Mouse (Mus musculus) embryonic fibroblast, embryonic 13.5 days (primary cell): ENCODE measurements around the gene Bicc1. TPM values are rescaled to one million over a fixed set of nuclear protein-coding genes. Genes with fewer than 3 reads are reported as not detected.

Source experiments
- H3K27ac ChIP-seq: 2 replicates; pipeline ENCODE4 v1.5.1; 2012; ENCODE audit warnings: low read length, control low read depth, inconsistent platforms; ENCODE audit not compliant: insufficient read depth
- H3K4me1 ChIP-seq: 2 replicates; pipeline ENCODE4 v1.6.1; 2011; ENCODE audit warnings: low read length; ENCODE audit not compliant: control insufficient read depth, insufficient read depth
- H3K4me3 ChIP-seq: 2 replicates; pipeline ENCODE4 v1.5.1; 2011; ENCODE audit warnings: mild to moderate bottlenecking, control low read depth, low read length; ENCODE audit not compliant: insufficient read depth
- CTCF ChIP-seq: IDR thresholded peaks from 2 replicates; pipeline ENCODE4 v1.5.1; 2011; ENCODE audit warnings: mild to moderate bottlenecking, control low read depth, low read length, moderate library complexity, borderline replicate concordance; ENCODE audit not compliant: insufficient read depth
- POLR2A ChIP-seq: IDR thresholded peaks from 2 replicates; pipeline ENCODE4 v1.6.1; 2011; ENCODE audit warnings: low read depth, mild to moderate bottlenecking, control low read depth, low read length, moderate library complexity
- polyA plus RNA-seq: library from polyadenylated mRNA; stranded (reverse); fragments of >200 nt; gene quantifications from 2 replicates; pipeline ENCODE4 v1.2.4, GENCODE M21; 2011; ENCODE audit warnings: low read depth; ENCODE audit not compliant: missing spikeins, insufficient read length

Gene Bicc1
- polyA plus RNA-seq, 1 experiment: 86.8 TPM

DNA sequence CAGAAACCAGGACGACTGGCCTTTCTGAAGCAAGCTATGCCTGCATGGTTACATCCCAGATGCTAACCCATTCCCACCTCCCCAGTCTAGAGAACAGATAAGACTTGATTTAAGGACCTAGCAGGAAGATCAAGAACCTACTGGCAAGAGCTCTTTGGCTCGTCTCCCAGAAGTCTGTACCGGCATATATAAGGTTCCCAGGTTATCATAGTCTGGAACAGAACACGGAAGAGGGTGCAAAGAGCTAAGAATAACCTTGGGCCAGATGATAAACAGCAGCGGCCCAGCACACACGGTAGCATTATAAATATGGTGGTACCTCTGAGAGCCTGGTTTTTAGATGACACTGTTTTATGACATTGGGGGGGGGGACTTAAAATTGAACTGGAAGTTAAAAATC, 217.9 kb downstream of the Bicc1 start:
- Histone ChIP-seq H3K27ac (no peak overlapping the region), H3K4me1 (no peaks in the 10 kb centered on the region), H3K4me3 (no peak overlapping the region)
- no peak for TF ChIP-seq POLR2A
- no peak for TF ChIP-seq CTCF

DNA sequence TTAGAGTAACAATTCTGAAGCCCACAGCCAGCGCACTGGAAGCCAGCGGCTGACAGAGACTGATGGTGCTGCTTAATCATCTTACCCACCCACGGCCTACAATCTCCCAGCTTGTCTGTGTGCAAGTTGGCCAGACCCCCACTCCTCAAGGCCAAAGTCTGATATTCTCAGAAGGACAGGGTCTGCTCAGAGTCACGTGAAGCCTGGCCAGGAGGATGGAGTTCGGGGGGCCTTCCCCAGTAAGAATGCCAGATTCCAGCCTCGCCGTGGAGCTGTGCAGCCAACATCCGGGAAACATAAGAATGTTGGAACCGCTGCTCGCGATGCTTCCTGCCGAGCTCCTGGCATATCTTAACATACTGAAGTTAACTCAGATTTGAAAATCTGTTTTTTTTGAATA, 219.7 kb downstream of the Bicc1 start:
- Histone ChIP-seq H3K4me1 (no peaks in the 10 kb centered on the region), H3K27ac (no peak overlapping the region), H3K4me3 (no peak overlapping the region)
- TF ChIP-seq CTCF: no peak
- no peak for TF ChIP-seq POLR2A

DNA sequence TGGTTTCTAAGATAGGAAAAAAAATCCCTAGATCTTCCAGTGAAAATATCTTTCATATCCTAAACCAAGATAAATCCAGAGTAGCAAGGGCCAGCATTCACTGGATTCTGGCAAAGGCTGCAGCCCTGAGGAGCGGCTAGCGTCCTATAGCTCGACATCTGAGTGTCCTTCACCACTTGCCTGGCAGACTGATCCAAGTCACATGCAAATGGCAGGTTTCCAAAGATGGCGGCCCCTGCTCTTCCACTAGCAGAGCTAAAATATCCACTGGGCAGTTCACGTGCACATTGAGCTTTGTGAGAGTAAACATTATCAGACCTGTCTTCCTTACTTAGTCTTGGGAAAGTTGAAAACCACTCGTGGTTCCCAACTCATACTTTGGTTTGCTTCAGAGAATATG, 222.1 kb downstream of the Bicc1 start:
- Histone ChIP-seq H3K4me1 (no peaks in the 10 kb centered on the region), H3K4me3 (no peak overlapping the region), H3K27ac (no peak overlapping the region)
- TF ChIP-seq POLR2A (no peak), CTCF (no peak)

DNA sequence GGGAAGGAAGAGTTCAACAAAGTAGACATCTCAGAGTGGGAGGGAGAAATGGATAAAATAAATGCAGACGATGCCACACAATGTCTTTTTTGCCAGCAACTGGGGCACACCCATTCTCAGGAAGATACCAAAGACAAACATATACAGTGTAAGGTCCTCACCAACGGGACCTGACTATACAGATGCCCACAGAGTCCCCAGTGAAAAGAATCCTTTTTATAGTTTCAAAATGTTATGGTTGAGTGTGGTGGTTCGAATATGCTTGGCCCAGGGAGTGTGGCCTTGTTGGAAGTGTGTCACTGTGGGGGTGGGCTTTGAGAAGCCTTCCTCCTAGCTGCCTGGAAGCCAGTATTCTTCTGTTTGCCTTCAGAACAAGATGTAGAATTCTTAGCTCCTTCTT, 223.5 kb downstream of the Bicc1 start:
- TF ChIP-seq CTCF (no peak), POLR2A (no peak)
- no peak overlapping the region for H3K4me3 ChIP-seq
- no peaks in the 10 kb centered on the region for H3K4me1 ChIP-seq
- no peak overlapping the region for H3K27ac ChIP-seq

DNA sequence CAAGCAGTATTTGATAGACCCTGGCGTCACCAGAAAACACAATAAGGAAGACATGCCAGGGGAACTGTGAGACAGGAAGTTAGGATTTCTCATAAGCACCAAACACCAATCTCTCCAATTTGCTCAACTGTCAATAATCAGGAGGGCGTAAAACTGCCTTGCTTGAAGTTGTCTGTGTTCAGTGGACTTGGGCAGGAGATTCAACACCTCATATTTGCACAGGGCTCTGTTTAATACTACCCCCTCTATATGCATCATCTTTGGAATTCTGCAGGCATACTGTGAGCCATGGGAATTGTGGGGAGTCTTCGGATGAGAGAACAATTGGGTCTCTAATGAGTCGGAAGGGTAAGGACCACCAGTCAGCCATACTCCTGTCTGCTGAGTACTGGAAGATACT, 233.4 kb downstream of the Bicc1 start:
- TF ChIP-seq POLR2A (no peak), CTCF (no peak)
- Histone ChIP-seq H3K4me3 (no peak overlapping the region), H3K27ac (no peak overlapping the region), H3K4me1 (no peaks in the 10 kb centered on the region)

DNA sequence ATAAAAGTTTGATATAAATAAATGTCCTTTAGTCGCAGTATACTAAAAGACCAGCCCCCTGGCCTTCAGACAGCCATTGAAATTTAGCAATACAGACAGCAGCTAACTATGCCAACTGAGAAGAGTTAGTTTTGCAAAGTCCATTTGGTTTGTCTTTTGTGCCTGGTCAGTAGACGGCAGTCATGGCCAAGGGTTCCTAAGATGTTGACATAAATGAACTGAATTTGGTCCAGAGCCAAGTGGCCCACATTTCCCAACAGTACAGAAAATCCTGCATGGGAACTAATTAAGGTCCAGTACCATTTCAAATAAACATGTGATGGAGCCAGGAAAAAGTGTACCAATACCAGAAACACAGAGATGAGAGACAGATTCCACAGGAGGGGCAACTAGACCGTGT, 235.2 kb downstream of the Bicc1 start:
- Histone ChIP-seq H3K27ac (no peak overlapping the region), H3K4me1 (no peaks in the 10 kb centered on the region; the same call in 1 of the 2 replicates), H3K4me3 (no peak overlapping the region)
- no peak for TF ChIP-seq CTCF
- TF ChIP-seq POLR2A: no peak

DNA sequence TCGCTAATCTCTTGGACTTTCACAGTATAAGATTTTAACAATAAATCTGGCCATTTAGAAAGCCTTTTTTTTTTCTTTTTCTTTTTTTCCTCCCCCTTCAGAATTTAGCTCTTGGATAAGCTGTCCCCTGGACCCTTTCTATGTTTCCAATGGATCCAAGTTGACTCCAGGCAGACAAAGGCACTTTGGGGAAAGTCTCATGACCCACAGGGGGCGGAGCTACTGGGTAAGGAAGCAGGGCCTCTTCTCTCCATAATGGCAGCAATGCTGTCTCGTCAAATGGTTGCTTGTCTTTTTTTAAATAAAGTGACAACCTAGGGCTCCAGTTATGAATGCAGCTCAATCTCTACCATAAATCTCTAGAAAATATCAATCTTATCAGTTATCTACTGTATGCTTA, 235.6 kb downstream of the Bicc1 start:
- H3K4me3 ChIP-seq: no peak overlapping the region
- peaks cover 2% of the 10 kb centered on the region for H3K4me1 ChIP-seq
- H3K27ac ChIP-seq: no peak overlapping the region
- TF ChIP-seq CTCF (no peak), POLR2A (no peak)

DNA sequence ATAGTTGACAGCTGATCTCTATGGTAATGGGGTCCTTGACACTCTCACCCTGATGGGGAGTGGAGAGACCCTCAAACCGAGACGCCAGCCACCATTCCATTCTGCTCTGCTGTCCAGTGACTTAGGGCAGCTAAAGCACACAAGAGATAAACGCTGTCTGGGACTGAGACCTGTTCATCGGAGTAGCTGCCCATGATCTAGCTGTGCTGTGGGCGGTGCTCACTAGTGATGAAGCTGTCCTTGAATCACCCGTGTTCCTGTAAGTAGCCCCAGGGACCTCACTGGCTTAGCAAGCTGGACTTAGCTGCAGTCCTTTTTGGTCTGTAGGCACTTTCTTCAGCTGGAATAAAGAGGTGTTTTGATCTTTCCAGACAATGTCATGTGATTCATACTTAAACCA, 238.0 kb downstream of the Bicc1 start:
- no peak overlapping the region for H3K4me3 ChIP-seq
- peaks cover 4% of the 10 kb centered on the region for H3K4me1 ChIP-seq
- no peak overlapping the region for H3K27ac ChIP-seq
- TF ChIP-seq POLR2A: no peak
- no peak for TF ChIP-seq CTCF

DNA sequence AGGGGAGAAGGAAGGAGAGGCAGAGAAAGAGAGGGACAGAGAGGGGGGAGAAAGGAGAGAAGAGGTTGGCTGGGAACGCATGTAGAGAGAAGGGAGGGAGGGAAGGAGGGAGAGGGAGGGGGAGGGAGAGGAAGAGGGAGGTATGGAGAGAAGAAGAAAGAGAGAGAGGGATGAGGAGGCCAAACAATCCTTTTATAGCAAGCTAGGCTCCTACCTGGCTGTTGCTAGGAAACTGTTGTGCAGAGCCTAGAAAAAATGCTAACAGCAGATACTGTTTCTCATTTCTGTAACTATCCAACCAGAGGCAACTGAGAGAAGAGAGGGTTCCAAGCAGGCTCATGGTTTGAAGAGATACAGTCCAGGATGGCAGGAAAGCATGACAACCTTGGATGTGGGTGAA, 239.6 kb downstream of the Bicc1 start:
- H3K27ac ChIP-seq: peak overlapping the region; percentile 31; the same call in 1 of the 2 replicates
- no peak for TF ChIP-seq CTCF
- TF ChIP-seq POLR2A: no peak
- no peak overlapping the region for H3K4me3 ChIP-seq
- H3K4me1 ChIP-seq: peaks cover 4% of the 10 kb centered on the region

DNA sequence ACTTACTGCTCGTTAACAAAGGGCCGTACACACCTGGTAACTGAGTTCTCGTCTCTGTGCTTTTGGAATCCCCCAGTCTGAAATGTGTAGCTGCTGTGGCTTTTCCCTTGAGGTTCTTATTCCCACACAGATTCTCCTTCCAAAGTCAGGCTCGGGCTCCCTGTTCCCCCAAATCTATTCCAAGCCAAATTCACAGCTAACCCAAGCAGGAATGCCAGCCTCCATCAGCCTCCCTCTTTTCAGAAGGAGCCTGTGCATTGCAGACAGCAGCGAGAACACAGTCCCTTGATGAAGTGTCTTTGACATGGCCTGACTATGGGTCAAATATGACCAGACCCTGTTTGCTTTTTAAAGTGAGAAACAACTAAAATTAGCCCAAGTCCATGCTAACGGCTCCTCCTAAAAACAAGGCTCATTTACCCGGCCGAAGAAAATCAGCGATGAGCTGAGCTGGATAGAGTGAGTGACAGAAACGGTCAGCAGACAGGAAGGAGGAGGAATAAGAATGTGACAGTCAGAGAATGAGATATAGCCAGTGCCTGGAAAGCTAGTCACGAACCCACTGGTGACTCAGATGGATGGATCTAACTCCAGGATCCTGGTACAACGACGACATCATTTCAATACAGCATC, 240.4 kb downstream of the Bicc1 start:
- Histone ChIP-seq H3K4me3 (no peak overlapping the region), H3K27ac (peak overlapping the region; percentile 49), H3K4me1 (peaks cover 4% of the 10 kb centered on the region)
- TF ChIP-seq CTCF (no peak), POLR2A (no peak)

DNA sequence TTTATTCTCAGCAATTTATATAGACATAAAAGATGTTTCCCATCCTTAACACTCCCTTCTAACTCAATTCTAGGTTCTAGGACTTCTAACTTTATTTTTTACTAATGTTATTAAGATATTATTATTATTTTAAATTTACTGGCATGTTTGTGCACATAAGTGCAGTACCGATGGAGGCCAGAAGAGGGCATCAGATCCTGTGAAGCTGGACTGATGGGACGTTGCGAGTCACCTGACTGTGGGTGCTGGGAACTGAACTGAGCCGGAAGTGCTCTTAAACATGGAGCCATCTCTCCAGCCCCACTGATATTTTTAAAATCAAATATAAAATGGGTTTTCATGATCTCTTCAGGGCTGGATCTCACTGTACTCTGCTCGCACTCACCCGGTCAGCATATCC, 242.8 kb downstream of the Bicc1 start:
- TF ChIP-seq CTCF (no peak), POLR2A (no peak)
- Histone ChIP-seq H3K27ac (no peak overlapping the region), H3K4me1 (peaks cover 4% of the 10 kb centered on the region), H3K4me3 (no peak overlapping the region)
